Mouse (Mus musculus) neural tube, embryonic 11.5 days (tissue): Measurements from ENCODE around the gene Enkur. TPM values are rescaled to one million over a fixed set of nuclear protein-coding genes. Genes with fewer than 3 reads are reported as not detected.

Experiments used
- ATAC-seq: fragments of 200-750 bp; cut with Nextera tagmentation; 2 replicates; pipeline ENCODE4 v1.8.0; 2017; ENCODE audit warnings: moderate number of reproducible peaks, mild to moderate bottlenecking, moderate TSS enrichment, moderate library complexity; ENCODE audit not compliant: insufficient read depth, low FRiP score, low TSS enrichment
- DNase-seq: peaks from one replicate; pipeline ENCODE4 v3.0.0-alpha.2; 2015; ENCODE audit warnings: low spot score
- H3K27ac ChIP-seq: fragments of 300-500 bp; sonication (generic); 2 replicates; pipeline ENCODE4 v1.5.1; 2014; ENCODE audit warnings: low read depth, mild to moderate bottlenecking, low read length
- H3K27me3 ChIP-seq: fragments of 300-500 bp; sonication (generic); 2 replicates; pipeline ENCODE4 v1.6.1; 2014; ENCODE audit warnings: mild to moderate bottlenecking, low read length, mixed read lengths; ENCODE audit not compliant: control insufficient read depth, insufficient read depth
- H3K36me3 ChIP-seq: fragments of 300-500 bp; sonication (generic); 2 replicates; pipeline ENCODE4 v1.6.1; 2014; ENCODE audit warnings: mild to moderate bottlenecking, low read length, moderate library complexity, mixed read lengths; ENCODE audit not compliant: control insufficient read depth, insufficient read depth
- H3K4me1 ChIP-seq: fragments of 300-500 bp; sonication (generic); 2 replicates; pipeline ENCODE4 v1.6.1; 2014; ENCODE audit warnings: low read length, mixed read lengths; ENCODE audit not compliant: control insufficient read depth, insufficient read depth
- H3K4me2 ChIP-seq: fragments of 300-500 bp; sonication (generic); 2 replicates; pipeline ENCODE4 v1.6.1; 2014; ENCODE audit warnings: low read depth, mild to moderate bottlenecking, moderate library complexity
- H3K4me3 ChIP-seq: fragments of 300-500 bp; sonication (generic); 2 replicates; pipeline ENCODE4 v1.5.1; 2014; ENCODE audit warnings: low read depth, low read length
- H3K9ac ChIP-seq: fragments of 300-500 bp; sonication (generic); 2 replicates; pipeline ENCODE4 v1.6.1; 2014; ENCODE audit warnings: mild to moderate bottlenecking, low read length
- H3K9me3 ChIP-seq: fragments of 300-500 bp; sonication (generic); 2 replicates; pipeline ENCODE4 v1.6.1; 2016; ENCODE audit warnings: low read length; ENCODE audit not compliant: control insufficient read depth
- WGBS: fragments of 180-500 bp; shearing (Covaris S2); extraction: QIAGEN DNeasy Blood & Tissue Kit; methylation state at CpG from one replicate; pipeline ENCODE4 v1.1.7; 2014; 5-methylcytosine and 5-hydroxymethylcytosine counted together
- polyA plus RNA-seq: library from polyadenylated mRNA; unstranded; fragments of >200 nt; fragmentation: Nextera tagmentation; extraction: Ambion mirVana; gene quantifications from 2 replicates; pipeline ENCODE4 v1.2.1, GENCODE M21; 2014

Gene Enkur
- polyA plus RNA-seq, 1 experiment from 2014 or later = 0.57 TPM

DNA sequence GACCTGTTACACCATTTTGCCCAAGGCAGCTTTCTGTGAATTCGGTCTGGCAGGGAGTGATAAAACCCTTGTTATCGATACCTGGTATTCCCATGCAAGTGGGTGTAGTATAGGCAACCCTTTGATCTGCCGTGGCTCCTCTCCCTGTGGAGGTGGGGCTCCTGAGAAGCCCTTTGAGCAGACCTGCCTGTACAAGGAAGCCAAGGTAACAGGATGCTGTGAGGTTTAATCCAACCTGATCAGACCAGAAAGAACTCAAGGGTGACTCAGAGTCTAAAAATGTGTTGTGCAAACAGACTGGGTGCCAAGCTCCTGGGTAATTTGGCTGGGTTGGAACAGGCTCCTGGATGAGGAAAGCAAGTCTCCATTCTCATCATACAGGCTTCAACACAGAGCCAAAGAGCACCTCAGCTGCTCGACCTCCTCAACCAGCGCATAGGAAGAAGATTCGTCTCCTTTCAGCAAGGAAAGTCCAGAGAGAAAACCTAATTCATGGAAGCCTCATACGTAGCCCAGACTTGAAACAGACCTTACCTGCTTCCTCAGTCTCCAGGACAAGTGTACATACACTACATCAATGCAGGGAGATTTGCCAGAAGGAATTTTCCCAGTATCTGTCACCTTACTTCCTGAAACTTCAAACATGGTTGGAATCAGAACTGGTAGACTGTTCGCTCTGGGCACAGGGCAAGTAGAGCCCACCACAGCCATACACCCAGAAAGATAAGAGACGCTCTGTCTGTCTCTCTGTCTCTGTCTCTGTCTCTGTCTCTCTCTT is 29.9 kb upstream of the Enkur start:
- ATAC-seq (no peak), DNase-seq (no peak)
- no peak overlapping the region for H3K27ac ChIP-seq
- no peaks in the 10 kb centered on the region for H3K9me3 ChIP-seq
- no peaks in the 10 kb centered on the region for H3K4me1 ChIP-seq
- no peaks in the 10 kb centered on the region for H3K36me3 ChIP-seq
- H3K27me3 ChIP-seq = no peaks in the 10 kb centered on the region
- no peak overlapping the region for H3K4me3 ChIP-seq
- H3K4me2 ChIP-seq = no peak overlapping the region
- WGBS = 85% methylated on average over 9 of the region's 9 CpGs
- H3K9ac ChIP-seq = no peak overlapping the region

DNA sequence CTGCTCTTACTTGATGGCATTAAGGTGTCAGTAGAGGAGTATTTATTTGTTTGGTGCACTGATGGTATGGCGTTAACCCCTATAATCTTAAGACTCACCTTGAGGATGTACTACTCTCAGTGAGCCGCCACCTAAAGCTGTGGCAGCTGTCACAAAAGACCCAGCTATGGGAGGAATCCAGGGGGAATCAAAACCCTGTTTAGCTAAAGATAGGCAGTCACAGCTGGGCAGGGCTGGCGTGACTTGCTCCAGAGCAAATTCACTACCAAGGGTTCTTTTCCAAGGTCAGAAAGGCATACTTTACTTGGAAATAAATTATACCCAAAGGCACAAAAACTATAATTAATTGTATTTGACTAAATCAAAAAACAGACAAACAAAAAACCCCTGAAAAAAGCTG is 26.0 kb upstream of the Enkur start:
- no peaks in the 10 kb centered on the region for H3K36me3 ChIP-seq
- no peaks in the 10 kb centered on the region for H3K4me1 ChIP-seq
- no peaks in the 10 kb centered on the region for H3K9me3 ChIP-seq
- no peak overlapping the region for H3K27ac ChIP-seq
- 89% methylated on average over 3 of the region's 3 CpGs for WGBS
- H3K9ac ChIP-seq = no peak overlapping the region
- no peaks in the 10 kb centered on the region for H3K27me3 ChIP-seq
- no peak overlapping the region for H3K4me2 ChIP-seq
- H3K4me3 ChIP-seq = no peak overlapping the region
- ATAC-seq (no peak), DNase-seq (no peak)

DNA sequence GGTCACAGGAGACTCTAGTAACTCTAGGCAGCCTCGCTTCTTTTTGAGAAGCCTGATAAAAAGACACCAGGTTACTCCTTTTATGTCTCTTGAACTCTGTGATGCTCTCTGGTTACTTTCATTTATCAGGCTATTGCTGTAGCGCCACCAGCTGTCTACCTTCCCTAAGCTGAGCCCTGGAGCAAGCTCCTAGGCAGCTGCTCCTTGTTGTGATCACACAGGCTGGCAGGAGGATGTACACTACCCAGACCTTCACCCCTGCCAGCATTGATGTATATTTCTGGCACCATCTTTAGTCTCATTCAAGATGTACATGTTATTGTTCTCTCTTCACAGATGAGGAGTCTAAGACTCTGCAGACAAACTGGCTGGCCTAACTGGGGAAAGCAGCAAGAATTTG is 25.1 kb upstream of the Enkur start:
- Histone ChIP-seq H3K4me3 (no peak overlapping the region), H3K9ac (no peak overlapping the region), H3K27me3 (no peaks in the 10 kb centered on the region), H3K27ac (no peak overlapping the region), H3K4me2 (no peak overlapping the region), H3K4me1 (no peaks in the 10 kb centered on the region), H3K9me3 (no peaks in the 10 kb centered on the region), H3K36me3 (no peaks in the 10 kb centered on the region)
- no peak for DNase-seq
- no peak for ATAC-seq
- WGBS = 73% methylated on average over 2 of the region's 2 CpGs

DNA sequence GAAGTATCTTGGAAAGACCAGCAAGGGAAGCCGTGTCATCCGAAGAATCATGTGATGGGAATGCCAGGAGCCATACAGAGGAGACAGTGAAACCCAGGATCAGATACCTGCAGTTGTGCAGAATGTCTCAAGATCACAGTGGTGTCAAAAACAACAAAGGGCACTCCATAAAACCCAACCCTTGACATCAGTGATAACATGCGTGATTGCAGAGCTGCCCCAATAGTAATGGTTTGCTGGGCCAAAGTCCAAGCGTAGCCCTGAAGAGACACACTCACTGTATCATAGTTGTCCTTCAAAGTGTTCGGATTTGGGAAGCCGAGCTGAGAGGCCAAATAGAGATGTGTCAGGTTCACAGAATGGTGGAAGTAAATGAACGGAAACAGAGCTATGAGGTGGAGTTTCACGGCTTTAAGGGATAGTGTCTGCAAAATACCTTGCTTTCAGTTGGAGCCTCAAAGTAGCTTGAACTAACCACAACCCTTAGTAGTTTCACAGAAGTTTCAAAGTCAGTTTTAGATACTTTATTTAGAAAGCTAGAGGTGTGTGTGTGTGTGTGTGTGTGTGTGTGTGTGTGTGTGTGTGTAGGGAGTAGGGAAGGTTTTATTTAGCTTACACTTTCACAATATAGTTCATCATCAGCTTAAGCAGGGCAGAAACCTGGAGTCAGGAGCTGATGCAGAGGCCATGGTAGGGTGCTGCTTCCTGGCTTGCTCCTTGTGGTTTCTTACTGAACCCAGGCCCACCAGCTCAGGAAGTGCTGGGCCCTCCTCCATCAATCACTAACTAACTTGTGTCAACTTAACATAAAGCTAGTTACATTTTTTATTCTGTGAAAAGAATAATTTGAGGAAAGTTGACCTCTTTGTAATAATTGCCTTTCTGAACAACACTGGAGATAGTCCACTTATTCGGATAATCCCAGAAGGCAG is 17.6 kb upstream of the Enkur start:
- no peak for DNase-seq
- H3K4me3 ChIP-seq = no peak overlapping the region
- no peak overlapping the region for H3K27ac ChIP-seq
- no peaks in the 10 kb centered on the region for H3K36me3 ChIP-seq
- no peak for ATAC-seq
- H3K9ac ChIP-seq = no peak overlapping the region
- H3K27me3 ChIP-seq = no peaks in the 10 kb centered on the region
- H3K4me2 ChIP-seq = no peak overlapping the region
- no peaks in the 10 kb centered on the region for H3K4me1 ChIP-seq
- H3K9me3 ChIP-seq = no peaks in the 10 kb centered on the region
- WGBS = 91% methylated on average over 9 of the region's 9 CpGs

DNA sequence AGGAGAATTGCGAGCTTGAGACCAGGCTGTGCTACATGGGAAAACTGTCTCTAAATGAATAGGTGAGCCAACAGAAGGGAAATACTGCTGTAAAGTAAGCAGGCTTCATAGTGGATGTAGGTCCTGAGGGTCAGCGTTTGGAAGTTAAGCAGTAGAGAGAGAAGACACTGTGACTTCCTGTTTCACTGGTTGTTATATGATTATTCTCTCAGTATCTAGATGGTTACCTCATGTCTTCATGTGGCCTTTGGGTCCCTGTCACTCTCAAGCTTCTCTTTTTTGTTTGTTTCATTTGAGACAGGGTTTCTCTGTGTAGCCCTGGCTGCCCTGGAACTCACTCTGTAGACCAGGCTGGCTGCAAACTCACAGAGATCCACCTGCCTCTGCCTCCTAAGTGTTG is 10.1 kb upstream of the Enkur start:
- H3K4me3 ChIP-seq = no peak overlapping the region
- no peaks in the 10 kb centered on the region for H3K27me3 ChIP-seq
- H3K36me3 ChIP-seq = no peaks in the 10 kb centered on the region
- no peak overlapping the region for H3K9ac ChIP-seq
- no peak overlapping the region for H3K4me2 ChIP-seq
- DNase-seq = no peak
- no peaks in the 10 kb centered on the region for H3K4me1 ChIP-seq
- no peak for ATAC-seq
- H3K9me3 ChIP-seq = no peaks in the 10 kb centered on the region
- no peak overlapping the region for H3K27ac ChIP-seq
- 92% methylated on average over 2 of the region's 2 CpGs for WGBS

DNA sequence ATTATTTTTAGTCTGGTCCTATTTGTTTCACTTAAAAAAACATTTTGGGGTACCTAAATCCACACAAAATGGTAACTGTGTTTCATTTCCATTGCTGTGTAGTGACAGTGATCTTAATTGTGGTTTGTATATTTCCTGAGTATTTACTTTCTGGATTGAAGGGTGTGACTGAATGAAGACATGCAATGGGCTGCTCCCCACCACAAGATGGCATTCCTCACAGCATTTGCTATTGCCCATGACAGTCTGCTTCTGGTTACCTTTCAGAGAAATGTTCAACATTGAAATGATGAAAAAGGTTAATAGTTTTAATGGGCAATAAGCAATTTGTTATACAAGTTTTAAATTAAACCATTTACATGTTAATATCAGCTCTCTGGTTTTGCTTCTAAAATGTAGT is 9.2 kb upstream of the Enkur start:
- no peak for DNase-seq
- ATAC-seq = no peak

DNA sequence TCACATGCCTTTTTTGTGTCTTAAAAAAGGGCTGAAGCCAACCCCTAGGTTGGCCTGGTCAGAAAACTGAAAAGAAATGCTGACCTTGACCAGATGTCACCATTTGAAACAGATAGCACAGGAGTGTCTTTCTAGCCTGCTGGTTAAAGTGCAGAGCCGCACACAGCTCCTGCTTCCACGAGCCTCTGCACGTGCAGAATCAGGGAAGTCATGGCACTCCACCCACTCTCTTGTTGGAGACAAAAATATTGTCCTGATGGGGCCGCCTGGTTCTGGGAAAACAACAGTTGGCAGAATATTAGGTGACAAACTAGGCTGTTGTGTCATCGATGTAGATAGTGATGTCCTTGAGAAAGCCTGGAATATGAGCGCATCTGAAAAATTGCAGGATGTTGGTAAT is 6.2 kb upstream of the Enkur start:
- Histone ChIP-seq H3K9ac (no peak overlapping the region), H3K27ac (no peak overlapping the region), H3K4me3 (no peak overlapping the region), H3K36me3 (no peaks in the 10 kb centered on the region), H3K9me3 (no peaks in the 10 kb centered on the region), H3K4me2 (no peak overlapping the region), H3K27me3 (no peaks in the 10 kb centered on the region), H3K4me1 (peaks cover 3% of the 10 kb centered on the region; the same call in 1 of the 2 replicates)
- ATAC-seq (no peak), DNase-seq (no peak)
- 79% methylated on average over 6 of the region's 6 CpGs for WGBS

More for the DNA sequence above, 9.2 kb upstream of the Enkur start:
- Histone ChIP-seq H3K9ac (no peak overlapping the region), H3K4me2 (no peak overlapping the region), H3K36me3 (no peaks in the 10 kb centered on the region), H3K4me1 (no peaks in the 10 kb centered on the region), H3K4me3 (no peak overlapping the region), H3K9me3 (no peaks in the 10 kb centered on the region), H3K27ac (no peak overlapping the region), H3K27me3 (no peaks in the 10 kb centered on the region)

DNA sequence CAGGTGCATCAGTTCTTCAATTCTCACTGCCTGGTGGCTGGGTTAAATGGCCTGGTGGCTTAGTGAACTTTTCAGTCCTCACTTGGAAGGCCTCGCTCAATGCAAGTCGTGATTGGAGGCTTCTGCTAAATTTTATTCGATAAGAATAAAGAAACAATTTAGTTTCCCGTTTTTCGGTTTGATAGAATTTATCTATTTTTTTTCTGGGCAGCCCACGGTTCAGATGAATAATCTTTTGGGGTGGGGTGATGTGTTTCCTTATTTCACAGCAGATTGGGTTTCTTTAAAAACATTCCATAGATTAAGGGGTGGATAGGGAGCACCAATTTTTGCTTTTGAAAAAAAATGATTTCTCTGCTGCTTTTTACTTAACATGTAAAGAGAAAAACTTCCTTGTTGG is 1.1 kb upstream of the Enkur start:
- Histone ChIP-seq H3K36me3 (no peaks in the 10 kb centered on the region), H3K4me1 (peaks cover 3% of the 10 kb centered on the region; the same call in 1 of the 2 replicates), H3K27ac (no peak overlapping the region), H3K9me3 (no peaks in the 10 kb centered on the region), H3K4me3 (peak overlapping the region; percentile 49), H3K9ac (peak overlapping the region; percentile 56), H3K4me2 (peak overlapping the region; percentile 66), H3K27me3 (no peaks in the 10 kb centered on the region)
- ATAC-seq = no peak
- WGBS = 52% methylated on average over 6 of the region's 6 CpGs
- no peak for DNase-seq

DNA sequence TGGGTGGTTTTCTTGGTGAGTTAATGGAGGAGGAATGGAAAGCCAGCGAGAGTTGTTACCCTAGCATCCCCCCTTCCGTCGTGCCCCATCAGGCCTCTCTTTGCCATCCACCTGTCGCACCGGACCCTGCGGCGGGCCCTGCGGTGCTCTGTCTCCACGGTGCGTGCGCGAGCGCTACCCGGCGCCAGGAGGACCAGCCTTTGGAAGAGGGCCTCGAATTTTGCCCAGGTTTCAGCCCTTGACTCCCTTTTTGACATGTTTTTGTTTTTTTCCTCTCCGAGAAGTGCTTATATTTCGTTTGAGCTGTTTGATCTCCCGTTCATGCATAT is 630 bp upstream of the Enkur start:
- DNase-seq (no peak), ATAC-seq (peak; percentile 87)
- Histone ChIP-seq H3K27me3 (no peaks in the 10 kb centered on the region), H3K9ac (peak overlapping the region; percentile 56), H3K4me3 (peak overlapping the region; percentile 49), H3K9me3 (no peaks in the 10 kb centered on the region), H3K27ac (no peak overlapping the region), H3K4me2 (peak overlapping the region; percentile 66), H3K4me1 (peaks cover 3% of the 10 kb centered on the region; the same call in 1 of the 2 replicates), H3K36me3 (no peaks in the 10 kb centered on the region)
- WGBS = under 1% methylated on average over 19 of the region's 19 CpGs
